Mouse (Mus musculus) G1E (cell line): Measurements from ENCODE around the gene Frem2.

Experiments
- CTCF ChIP-seq: IDR thresholded peaks from 2 replicates; pipeline ENCODE4 v1.5.1; 2012; ENCODE audit warnings: low read depth, low read length, inconsistent platforms, mixed read lengths
- GATA1 ChIP-seq: IDR thresholded peaks from 2 replicates; pipeline ENCODE4 v1.6.1; 2012; ENCODE audit warnings: borderline replicate concordance, low read length, inconsistent platforms, mixed read lengths
- GATA2 ChIP-seq: IDR thresholded peaks from 2 replicates; pipeline ENCODE4 v1.6.1; 2012; ENCODE audit warnings: low read depth, low read length, inconsistent platforms, borderline replicate concordance
- POLR2AphosphoS5 ChIP-seq: IDR thresholded peaks from 2 replicates; pipeline ENCODE4 v1.6.1; 2012; ENCODE audit warnings: low read depth, low read length, inconsistent platforms; ENCODE audit not compliant: insufficient replicate concordance
- TAL1 ChIP-seq: conservative IDR thresholded peaks from 2 replicates; pipeline ENCODE4 v1.6.1; 2012; ENCODE audit warnings: low read depth, low read length, inconsistent platforms, mixed read lengths

DNA sequence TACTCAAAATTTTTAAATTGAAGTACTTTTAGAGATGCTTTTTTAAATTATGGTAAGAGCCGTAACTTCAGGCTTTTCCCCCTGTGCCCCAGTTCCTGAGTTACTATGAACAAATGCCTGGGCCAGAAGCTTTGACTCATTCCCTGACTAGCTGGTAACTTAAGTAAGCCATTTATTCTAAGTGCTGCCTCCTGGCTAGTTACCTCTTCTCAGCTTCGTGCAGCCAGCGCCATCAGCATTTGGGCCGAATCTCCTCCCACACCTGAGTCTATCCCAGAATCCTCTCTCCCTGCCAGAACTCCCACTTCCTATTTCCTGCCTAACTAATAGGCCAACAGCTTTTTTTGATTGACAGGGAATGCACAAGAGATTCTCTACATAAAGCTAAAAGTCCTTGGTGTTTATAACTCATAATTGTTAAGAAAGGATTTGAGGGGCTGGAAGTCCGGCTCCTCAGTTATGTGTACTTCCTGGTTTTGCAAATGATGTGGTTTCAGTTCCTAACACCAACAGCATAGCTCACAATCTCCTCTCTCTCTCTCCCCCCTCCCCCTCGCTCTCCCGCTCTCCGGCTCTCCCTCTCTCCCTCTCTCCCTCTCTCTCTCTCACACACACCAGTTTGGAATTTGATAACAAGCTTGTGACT lies 173.6 kb downstream of the Frem2 start:
- TF ChIP-seq CTCF, result no peak
- no peak for TF ChIP-seq TAL1
- TF ChIP-seq POLR2AphosphoS5, result no peak
- no peak for TF ChIP-seq GATA1
- TF ChIP-seq GATA2, result no peak
